Mouse (Mus musculus) embryo, embryonic 11.5 days (tissue): ENCODE results near the gene Nipsnap3b.
A peak's percentile ranks its signal among the peaks of the same experiment; 100 is the strongest.

Experiments used
- DNase-seq: peaks from one replicate; pipeline ENCODE4 v3.0.0-alpha.2; 2012; ENCODE audit warnings: low read depth, low spot score

The Nipsnap3b gene

DNA sequence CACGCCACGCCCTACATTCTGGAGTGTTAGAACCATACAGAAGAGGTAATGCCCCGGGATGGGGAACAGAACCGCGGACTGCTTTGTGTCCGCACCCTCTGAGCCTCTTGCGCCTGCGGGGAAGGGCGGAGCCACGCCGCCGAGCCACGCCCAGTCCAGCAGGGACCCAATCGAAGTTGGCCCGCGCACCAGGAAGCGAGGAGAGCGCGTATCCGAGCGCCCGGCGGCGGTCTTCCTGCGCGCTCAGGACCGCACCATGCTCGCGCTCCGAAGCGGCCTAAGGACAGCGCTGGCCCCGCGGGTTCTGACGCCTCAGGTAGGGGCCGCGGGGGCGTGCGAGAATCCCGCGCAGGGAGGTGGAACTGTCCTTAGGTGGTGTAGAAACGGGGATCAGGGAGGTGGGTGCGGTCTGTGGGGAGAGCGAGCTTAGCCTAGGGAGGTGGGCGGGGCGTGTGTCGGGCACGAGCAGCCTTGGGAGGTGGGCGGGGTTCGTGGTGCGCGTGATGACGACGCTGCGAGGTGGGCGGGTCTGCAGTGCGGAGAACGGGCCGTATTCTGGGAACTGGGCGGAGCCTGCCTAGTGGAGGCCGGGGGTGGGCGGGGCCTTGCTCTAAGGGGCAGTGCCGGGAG is at the start of gene Nipsnap3b:
Nipsnap3b (plus strand) TSS at position 149 of the 630 bp plus-strand sequence.
- peak; percentile 96 for DNase-seq

DNA sequence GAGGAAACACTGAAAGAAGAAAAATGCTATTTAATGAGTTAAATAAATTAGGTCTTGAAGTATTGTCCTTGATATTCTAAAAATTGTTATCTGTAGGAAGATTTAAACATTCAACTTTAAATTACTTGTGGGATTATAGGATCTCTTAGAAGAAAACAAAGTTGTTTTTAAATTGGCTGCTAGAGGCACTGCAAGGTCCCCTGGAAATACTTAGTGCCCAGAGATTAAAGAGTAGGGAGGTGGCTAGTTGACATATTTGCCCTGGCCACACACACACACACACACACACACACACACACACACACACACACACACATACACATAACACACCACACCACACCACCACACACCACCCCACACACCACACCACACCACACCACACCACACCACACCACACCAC is 47.4 kb upstream of the Nipsnap3b start, which contains the start of gene Olfr270:
Olfr270 (plus strand) TSS at position 301 of the 400 bp plus-strand sequence.
- no peak for DNase-seq

- DNase-seq = peak; percentile 7
These were observed 26.5 kb upstream of the Nipsnap3b start for GRCm38 (mm10) chr4:52985216-52985615.

- DNase-seq = no peak
These were observed 25.4 kb upstream of the Nipsnap3b start for GRCm38 (mm10) chr4:52986266-52986665.

DNA sequence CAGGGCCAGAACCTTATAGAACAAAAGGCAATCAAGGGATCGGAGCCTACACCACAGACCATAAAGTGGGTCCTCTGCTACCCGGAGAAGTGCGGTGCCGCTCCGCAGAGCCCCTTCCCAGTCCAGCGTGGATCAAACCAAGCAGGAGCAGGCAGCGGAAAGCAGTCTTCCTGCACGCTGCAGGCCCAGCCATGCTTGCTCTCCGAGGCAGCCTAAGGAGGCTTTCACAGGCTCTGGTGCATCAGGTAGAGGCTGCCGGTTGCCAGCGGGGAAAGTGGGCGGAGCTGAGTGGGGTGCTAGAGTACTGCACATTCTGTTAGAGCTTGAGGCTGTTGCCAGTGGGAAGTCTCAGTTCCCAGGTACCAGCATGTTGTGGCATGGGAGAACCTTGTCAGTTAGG is 22.4 kb upstream of the Nipsnap3b start, which contains the start of gene Nipsnap3a:
Nipsnap3a (plus strand) TSS at position 25 of the 400 bp plus-strand sequence.
- DNase-seq = no peak

DNA sequence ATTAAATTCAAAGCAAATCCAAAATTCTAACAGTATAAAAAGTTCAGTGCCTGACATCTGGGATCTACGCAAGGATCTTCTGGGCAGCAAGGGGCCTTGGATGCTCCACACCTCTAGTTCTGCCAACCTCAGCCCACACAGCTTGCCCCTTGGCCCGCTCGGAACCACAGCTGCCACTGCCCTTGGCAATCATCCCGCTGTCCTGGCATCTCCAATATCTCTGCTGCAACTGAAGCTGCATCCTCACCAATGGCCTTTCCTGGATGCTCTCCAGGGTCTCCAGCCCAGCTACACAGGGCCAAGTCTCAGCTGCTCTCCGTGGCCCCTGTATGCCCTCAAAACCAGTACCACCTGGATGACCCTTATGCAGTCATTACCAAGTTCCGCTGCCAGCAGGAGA is 12.2 kb upstream of the Nipsnap3b start:
- no peak for DNase-seq

GRCm38 (mm10) chr4:53000154-53000553 is 11.5 kb upstream of the Nipsnap3b start:
- no peak for DNase-seq

DNA sequence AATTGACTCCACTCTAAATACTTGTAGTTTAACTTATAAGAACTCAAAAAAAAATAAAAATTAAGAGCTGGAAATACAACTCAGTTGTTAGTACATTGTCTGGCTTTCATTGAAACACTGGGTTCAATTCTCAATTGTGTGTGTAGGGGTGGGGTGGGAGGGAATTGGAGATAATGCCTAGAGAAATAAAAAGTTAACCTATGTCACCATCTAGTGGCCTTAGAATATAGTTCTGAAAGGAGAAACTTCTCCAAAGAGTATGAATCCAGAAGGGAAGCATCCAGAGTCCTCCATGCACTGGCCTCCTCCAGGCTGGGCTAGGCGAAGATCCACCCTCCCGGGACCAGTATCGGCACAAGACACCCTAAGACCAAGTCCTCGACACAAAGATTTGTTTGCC is 2.5 kb upstream of the Nipsnap3b start:
- no peak for DNase-seq

DNA sequence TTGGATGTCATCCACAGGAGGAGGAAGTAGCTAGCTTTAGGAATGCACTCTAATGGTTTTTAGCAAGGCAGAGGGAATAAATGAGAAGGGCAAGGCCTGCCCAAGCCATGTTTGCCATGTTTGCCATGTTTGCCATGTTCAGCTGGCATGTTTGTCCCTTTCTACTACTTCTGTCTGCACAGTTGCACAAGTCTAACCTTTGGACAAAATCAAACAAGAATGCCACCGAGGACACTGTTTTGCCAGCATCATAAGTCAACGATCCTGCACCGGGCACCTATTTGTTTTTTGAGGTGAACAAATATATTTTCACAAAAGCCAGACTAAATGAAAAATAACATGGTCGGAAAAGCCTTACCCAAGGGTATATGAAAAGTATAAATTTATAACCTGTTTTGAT is 1.8 kb upstream of the Nipsnap3b start:
- no peak for DNase-seq

DNA sequence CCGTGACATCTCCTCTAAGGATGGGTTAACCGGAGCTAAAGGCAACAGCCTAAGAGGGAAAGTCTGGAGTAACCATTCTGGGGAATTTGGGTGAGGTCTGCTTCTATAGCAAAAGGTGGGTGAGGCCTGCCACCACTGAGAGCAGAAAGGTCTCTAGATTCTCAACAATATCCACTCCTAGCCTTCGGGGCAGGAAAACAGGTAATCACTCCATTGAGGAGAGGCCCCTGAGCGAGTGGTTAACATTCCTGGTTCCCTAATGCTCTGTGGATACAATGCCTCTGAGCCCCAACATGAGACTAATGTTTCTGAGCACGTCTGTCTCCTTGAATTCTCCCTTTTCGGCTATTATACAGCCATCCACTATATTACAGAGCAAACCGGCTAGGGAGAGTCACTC is 2.7 kb downstream of the Nipsnap3b start:
- DNase-seq = no peak

- no peak for DNase-seq
These were observed 3.3 kb downstream of the Nipsnap3b start for GRCm38 (mm10) chr4:53015024-53015423.

DNA sequence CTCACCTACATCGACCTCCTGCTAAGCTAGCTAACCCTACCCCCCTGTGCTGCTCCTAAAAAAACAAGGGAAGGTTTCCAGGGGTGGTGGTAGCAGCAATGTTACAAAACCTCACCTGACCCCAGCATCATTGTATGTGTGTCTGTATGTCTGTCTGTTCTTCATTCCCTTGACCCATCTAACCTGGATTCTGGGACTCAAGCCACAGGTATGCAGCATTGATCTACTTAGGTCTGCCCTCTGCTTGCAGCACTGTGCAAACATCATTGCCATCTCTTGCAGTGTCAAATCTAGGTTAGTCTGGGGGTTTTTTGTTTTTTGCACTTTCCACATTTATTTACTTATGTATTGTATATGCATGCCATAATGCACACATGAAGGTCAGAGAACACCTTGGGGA is 6.7 kb downstream of the Nipsnap3b start:
- no peak for DNase-seq

DNA sequence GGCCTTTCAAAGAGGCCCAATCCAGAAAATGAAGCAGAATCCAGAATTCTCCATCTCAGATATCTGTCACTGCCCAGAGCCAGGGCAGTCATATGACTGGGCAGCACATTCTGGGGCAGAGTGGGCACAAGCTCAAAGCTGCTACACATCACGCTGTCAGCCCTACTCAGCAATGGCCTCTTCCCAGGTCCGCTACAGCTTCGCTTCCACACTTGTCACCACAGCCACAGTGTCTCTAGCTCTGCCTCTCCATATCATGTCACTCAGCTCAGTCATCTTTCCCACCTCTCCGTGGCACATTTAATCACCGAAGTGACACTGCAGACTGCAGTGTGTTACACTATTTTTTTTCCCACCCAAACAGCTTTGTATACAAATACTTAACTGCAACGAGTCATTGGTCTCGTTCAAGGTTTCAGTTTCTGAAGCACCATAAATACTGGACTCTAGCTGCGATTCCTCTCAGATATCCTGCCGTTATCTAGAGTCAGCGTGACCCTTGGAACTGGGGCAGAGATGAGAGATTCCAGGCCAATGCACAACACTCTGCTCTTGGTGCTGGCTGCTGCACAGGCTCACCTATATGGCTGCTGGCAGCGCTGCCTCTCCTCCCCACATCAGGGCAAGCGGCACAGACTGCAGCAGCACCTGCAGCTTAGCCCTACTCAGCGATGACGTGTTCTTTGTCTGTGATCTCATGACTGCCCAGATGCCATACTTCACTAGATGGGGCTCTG is 11.7 kb downstream of the Nipsnap3b start:
- no peak for DNase-seq

DNA sequence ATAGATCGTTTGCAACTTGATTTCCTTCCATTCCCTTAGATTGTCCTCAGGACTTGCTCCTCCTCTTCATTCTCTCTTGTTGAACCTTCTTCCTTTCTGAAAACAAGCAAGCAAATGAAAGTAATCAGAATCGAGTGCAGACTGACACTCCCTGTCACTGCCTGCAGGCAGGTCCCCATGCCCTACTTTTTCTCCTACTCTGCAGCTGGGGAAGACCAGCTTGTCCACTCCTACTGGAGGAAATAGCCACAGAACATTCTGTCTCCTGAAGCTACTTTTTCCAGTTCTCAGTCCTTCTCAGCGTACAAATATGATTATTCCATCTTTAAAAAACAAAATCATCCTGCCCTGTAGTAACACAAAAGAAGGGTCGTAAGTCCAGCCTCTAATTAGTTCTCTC is 12.7 kb downstream of the Nipsnap3b start:
- no peak for DNase-seq

DNA sequence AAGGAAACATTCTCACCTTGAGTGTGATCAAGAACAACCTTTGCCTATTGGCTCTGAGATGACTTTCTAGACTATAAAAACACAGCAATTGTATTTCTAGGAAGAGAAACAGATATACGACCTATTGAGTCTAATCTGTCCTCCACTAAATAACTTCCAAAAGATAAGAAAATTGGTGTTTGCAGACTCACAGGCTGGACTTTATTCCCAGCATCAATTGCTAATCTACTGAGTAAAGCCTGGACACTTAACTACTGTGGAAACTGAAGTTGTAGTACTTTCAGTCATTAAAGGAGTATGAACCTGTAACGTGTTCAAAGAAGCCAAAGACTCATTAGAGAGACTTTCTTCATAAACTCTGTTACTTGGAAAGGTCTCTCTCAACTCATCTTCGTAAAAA is 16.1 kb downstream of the Nipsnap3b start:
- no peak for DNase-seq

GRCm38 (mm10) chr4:53030326-53030948 is 18.8 kb downstream of the Nipsnap3b start:
- DNase-seq = no peak

GRCm38 (mm10) chr4:53043819-53044218 is 32.1 kb downstream of the Nipsnap3b start:
- DNase-seq = no peak

- DNase-seq = no peak
These were observed 34.1 kb downstream of the Nipsnap3b start for GRCm38 (mm10) chr4:53045807-53046206.

DNA sequence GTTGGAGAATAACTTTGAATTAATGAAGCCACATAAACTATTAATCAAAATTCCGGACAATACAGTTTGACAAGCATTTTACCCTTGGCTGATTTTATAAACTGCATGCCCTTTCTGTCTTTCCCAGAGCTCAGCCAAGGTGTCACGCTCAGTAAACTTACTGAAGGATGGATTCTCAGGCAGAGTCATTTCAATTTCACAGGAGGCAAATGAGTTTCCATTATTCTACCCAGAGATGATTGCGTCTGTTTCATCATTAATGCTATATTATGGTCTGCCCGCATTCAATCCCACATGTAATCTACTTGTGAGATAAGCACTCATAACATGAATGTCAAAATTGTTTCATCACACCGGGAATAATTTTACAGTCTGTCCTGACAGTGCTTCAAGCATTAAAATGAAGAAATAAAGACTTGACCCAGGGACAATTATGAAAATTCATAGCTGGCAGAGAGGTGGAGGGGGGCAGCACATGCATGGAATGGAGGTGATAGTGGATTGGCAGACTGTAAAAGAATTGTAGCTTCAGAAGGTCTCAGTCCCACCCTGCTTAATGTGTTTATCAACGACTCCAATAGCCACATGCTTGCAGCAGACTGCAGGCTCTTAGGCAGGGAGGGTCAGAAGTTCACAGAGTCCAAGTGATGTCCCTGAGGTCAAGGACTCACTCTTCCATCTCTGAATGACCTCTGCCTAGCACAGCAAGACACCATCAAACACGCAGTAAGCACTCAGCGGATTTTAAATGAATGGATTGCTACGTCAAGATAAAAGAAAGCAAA is 34.8 kb downstream of the Nipsnap3b start:
- no peak for DNase-seq

DNA sequence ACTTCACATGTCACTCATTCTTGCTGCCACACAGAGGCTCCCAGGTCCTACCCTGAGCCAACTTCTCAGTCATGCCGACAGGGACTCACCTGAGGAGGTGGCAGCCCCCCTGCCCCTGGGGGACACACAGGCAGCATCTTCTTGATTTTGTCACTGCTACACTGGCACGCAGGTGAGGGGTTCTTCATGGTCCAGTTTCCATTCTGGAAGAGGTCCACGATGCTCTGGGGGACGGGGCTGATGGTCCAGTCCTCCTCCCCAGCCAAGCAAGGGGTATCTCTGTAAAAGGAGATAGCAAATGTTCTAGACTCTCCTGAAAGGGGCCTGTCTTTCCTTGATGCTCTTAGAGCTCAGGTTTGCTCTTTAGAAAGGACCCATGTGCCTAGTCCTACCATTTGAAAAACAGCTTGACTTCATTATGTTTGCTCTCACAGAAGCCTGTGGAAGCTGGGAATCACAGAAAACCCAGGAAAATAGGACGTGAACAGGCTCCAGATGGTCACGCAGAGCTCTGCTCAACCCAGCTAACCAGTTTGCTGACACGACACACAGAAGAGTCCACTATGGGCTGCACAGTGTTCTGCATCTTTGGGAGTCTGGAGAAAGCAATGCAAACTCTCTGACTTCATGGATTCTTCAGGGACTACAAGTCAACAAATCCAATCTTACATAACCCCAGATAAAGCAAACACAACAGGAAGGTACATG is 50.8 kb downstream of the Nipsnap3b start:
- no peak for DNase-seq
